Mouse (Mus musculus) neural tube, embryonic 13.5 days (tissue): ENCODE results near the gene Smyd1. TPM values are rescaled to one million over a fixed set of nuclear protein-coding genes. Genes with fewer than 3 reads are reported as not detected.

Experiments
- ATAC-seq: fragments of 200-750 bp; cut with Nextera tagmentation; 2 replicates; pipeline ENCODE4 v1.8.0; 2017; ENCODE audit warnings: low read depth, mild to moderate bottlenecking, moderate TSS enrichment, moderate library complexity
- H3K27ac ChIP-seq: fragments of 300-500 bp; sonication (generic); replicated peaks from 2 replicates; pipeline ENCODE4 v1.5.1; 2015; ENCODE audit warnings: moderate library complexity, mild to moderate bottlenecking, inconsistent platforms
- H3K27me3 ChIP-seq: fragments of 300-500 bp; sonication (generic); 2 replicates; pipeline ENCODE4 v1.6.1; 2015; ENCODE audit warnings: mild to moderate bottlenecking, inconsistent platforms
- H3K36me3 ChIP-seq: fragments of 300-500 bp; sonication (generic); 2 replicates; pipeline ENCODE4 v1.6.1; 2015; ENCODE audit warnings: mild to moderate bottlenecking, inconsistent platforms
- H3K4me1 ChIP-seq: fragments of 300-500 bp; sonication (generic); replicated peaks from 2 replicates; pipeline ENCODE4 v1.6.1; 2015; ENCODE audit warnings: inconsistent platforms
- H3K4me2 ChIP-seq: fragments of 300-500 bp; sonication (generic); 2 replicates; pipeline ENCODE4 v1.6.1; 2015; ENCODE audit warnings: inconsistent platforms, mild to moderate bottlenecking, moderate library complexity
- H3K4me3 ChIP-seq: fragments of 300-500 bp; sonication (generic); 2 replicates; pipeline ENCODE4 v1.5.1; 2015; ENCODE audit warnings: mild to moderate bottlenecking, inconsistent platforms
- H3K9ac ChIP-seq: fragments of 300-500 bp; sonication (generic); 2 replicates; pipeline ENCODE4 v1.6.1; 2015; ENCODE audit warnings: moderate library complexity, mild to moderate bottlenecking, inconsistent platforms
- H3K9me3 ChIP-seq: fragments of 300-500 bp; sonication (generic); 2 replicates; pipeline ENCODE4 v1.6.1; 2016; ENCODE audit warnings: inconsistent platforms
- WGBS: fragments of 180-500 bp; shearing (Covaris S2); methylation state at CpG from one replicate; pipeline ENCODE4 v1.1.7; 2015; 5-methylcytosine and 5-hydroxymethylcytosine counted together
- polyA plus RNA-seq: library from polyadenylated mRNA; unstranded; fragments of >200 nt; fragmentation: Nextera tagmentation; extraction: Ambion mirVana; gene quantifications from 2 replicates; pipeline ENCODE4 v1.2.1, GENCODE M21; 2015

The Smyd1 gene
- polyA plus RNA-seq, 1 experiment from 2014 or later, result 1.2 TPM

- no peak overlapping the region for H3K4me3 ChIP-seq
- H3K9ac ChIP-seq, result no peak overlapping the region
- 68% methylated on average over 6 of the region's 6 CpGs for WGBS
- H3K4me2 ChIP-seq, result no peak overlapping the region
- no peaks in the 10 kb centered on the region for H3K4me1 ChIP-seq
- no peaks in the 10 kb centered on the region for H3K36me3 ChIP-seq
- H3K27ac ChIP-seq, result no peak overlapping the region
- no peak for ATAC-seq
- no peaks in the 10 kb centered on the region for H3K9me3 ChIP-seq
- no peaks in the 10 kb centered on the region for H3K27me3 ChIP-seq
Observed at GRCm38 (mm10) chr6:71302097-71302731, 19.8 kb downstream of the Smyd1 start.

- Histone ChIP-seq H3K4me2 (no peak overlapping the region), H3K9ac (no peak overlapping the region), H3K36me3 (no peaks in the 10 kb centered on the region), H3K27me3 (no peaks in the 10 kb centered on the region), H3K4me1 (no peaks in the 10 kb centered on the region), H3K9me3 (no peaks in the 10 kb centered on the region), H3K4me3 (no peak overlapping the region), H3K27ac (no peak overlapping the region)
- ATAC-seq, result no peak
- WGBS, result 34% methylated on average over 3 of the region's 3 CpGs
Observed at GRCm38 (mm10) chr6:71298751-71299150, 23.3 kb downstream of the Smyd1 start.

- no peak for ATAC-seq
- 80% methylated on average over 2 of the region's 2 CpGs for WGBS
Observed at GRCm38 (mm10) chr6:71298051-71298450, 24.0 kb downstream of the Smyd1 start.

GRCm38 (mm10) chr6:71295303-71295702, 26.7 kb downstream of the Smyd1 start:
- Histone ChIP-seq H3K4me3 (no peak overlapping the region), H3K27ac (no peak overlapping the region), H3K36me3 (no peaks in the 10 kb centered on the region), H3K9ac (no peak overlapping the region), H3K27me3 (no peaks in the 10 kb centered on the region), H3K4me1 (no peaks in the 10 kb centered on the region), H3K4me2 (no peak overlapping the region), H3K9me3 (no peaks in the 10 kb centered on the region)
- no peak for ATAC-seq
- 77% methylated on average over 6 of the region's 6 CpGs for WGBS

More at GRCm38 (mm10) chr6:71298051-71298450, 24.0 kb downstream of the Smyd1 start:
- H3K27ac ChIP-seq, result no peak overlapping the region
- no peaks in the 10 kb centered on the region for H3K4me1 ChIP-seq
- no peaks in the 10 kb centered on the region for H3K36me3 ChIP-seq
- no peak overlapping the region for H3K9ac ChIP-seq
- H3K27me3 ChIP-seq, result no peaks in the 10 kb centered on the region
- no peak overlapping the region for H3K4me2 ChIP-seq
- H3K9me3 ChIP-seq, result no peaks in the 10 kb centered on the region
- H3K4me3 ChIP-seq, result no peak overlapping the region

GRCm38 (mm10) chr6:71293509-71293908, 28.5 kb downstream of the Smyd1 start:
- ATAC-seq, result no peak
- Histone ChIP-seq H3K36me3 (no peaks in the 10 kb centered on the region), H3K4me1 (no peaks in the 10 kb centered on the region), H3K27ac (no peak overlapping the region), H3K9ac (no peak overlapping the region), H3K4me2 (no peak overlapping the region), H3K9me3 (no peaks in the 10 kb centered on the region), H3K4me3 (no peak overlapping the region), H3K27me3 (no peaks in the 10 kb centered on the region)
- 88% methylated on average over 14 of the region's 14 CpGs for WGBS

- no peaks in the 10 kb centered on the region for H3K4me1 ChIP-seq
- no peaks in the 10 kb centered on the region for H3K27me3 ChIP-seq
- no peak overlapping the region for H3K4me3 ChIP-seq
- ATAC-seq, result no peak
- peaks cover 6% of the 10 kb centered on the region for H3K36me3 ChIP-seq
- WGBS, result 74% methylated on average over 1 of the region's 1 CpGs
- H3K27ac ChIP-seq, result no peak overlapping the region
- H3K4me2 ChIP-seq, result no peak overlapping the region
- H3K9me3 ChIP-seq, result no peaks in the 10 kb centered on the region
- no peak overlapping the region for H3K9ac ChIP-seq
Observed at GRCm38 (mm10) chr6:71279418-71279817, 42.6 kb downstream of the Smyd1 start.

- no peaks in the 10 kb centered on the region for H3K27me3 ChIP-seq
- no peak overlapping the region for H3K27ac ChIP-seq
- no peak overlapping the region for H3K4me3 ChIP-seq
- no peak for ATAC-seq
- H3K4me1 ChIP-seq, result peaks cover 18% of the 10 kb centered on the region
- no peaks in the 10 kb centered on the region for H3K9me3 ChIP-seq
- WGBS, result 95% methylated on average over 1 of the region's 1 CpGs
- H3K9ac ChIP-seq, result no peak overlapping the region
- H3K36me3 ChIP-seq, result no peaks in the 10 kb centered on the region
- no peak overlapping the region for H3K4me2 ChIP-seq
Observed at GRCm38 (mm10) chr6:71274621-71275020, 47.4 kb downstream of the Smyd1 start.

- whole genome bisulfite sequencing, result 89% methylated on average over 1 of the region's 1 CpGs
- H3K27me3 ChIP-seq, result no peaks in the 10 kb centered on the region
- no peak for ATAC-seq
- no peak overlapping the region for H3K27ac ChIP-seq
- H3K4me1 ChIP-seq, result peaks cover 18% of the 10 kb centered on the region
- no peaks in the 10 kb centered on the region for H3K36me3 ChIP-seq
- H3K4me2 ChIP-seq, result no peak overlapping the region
- H3K9me3 ChIP-seq, result no peaks in the 10 kb centered on the region
- no peak overlapping the region for H3K9ac ChIP-seq
- H3K4me3 ChIP-seq, result no peak overlapping the region
Observed at GRCm38 (mm10) chr6:71273715-71274114, 48.3 kb downstream of the Smyd1 start.

- H3K9me3 ChIP-seq, result no peaks in the 10 kb centered on the region
- H3K4me2 ChIP-seq, result peak overlapping the region; percentile 72
- peaks cover 18% of the 10 kb centered on the region for H3K4me1 ChIP-seq
- no peaks in the 10 kb centered on the region for H3K36me3 ChIP-seq
- 3% methylated on average over 11 of the region's 11 CpGs for WGBS
- peak overlapping the region; percentile 99 for H3K9ac ChIP-seq
- H3K27me3 ChIP-seq, result no peaks in the 10 kb centered on the region
- peak overlapping the region; percentile 97 for H3K27ac ChIP-seq
- H3K4me3 ChIP-seq, result peak overlapping the region; percentile 91
- ATAC-seq, result peak; percentile 5; the same call in 1 of the 2 replicates
Observed at GRCm38 (mm10) chr6:71272316-71272741, 49.7 kb downstream of the Smyd1 start.

GRCm38 (mm10) chr6:71271389-71272315, 50.4 kb downstream of the Smyd1 start, which contains the start of gene Krcc1:
TSS of gene Krcc1 (plus strand) at chr6:71271677.
- no peaks in the 10 kb centered on the region for H3K36me3 ChIP-seq
- peak within 1 kb of the TSS; percentile 91 for H3K4me3 ChIP-seq
- peaks cover 18% of the 10 kb centered on the region for H3K4me1 ChIP-seq
- H3K9ac ChIP-seq, result peak within 1 kb of the TSS; percentile 99
- WGBS, result under 1% methylated on average over 69 of the region's 84 CpGs
- H3K27ac ChIP-seq, result peak within 1 kb of the TSS; percentile 97
- H3K4me2 ChIP-seq, result peak within 1 kb of the TSS; percentile 72
- no peaks in the 10 kb centered on the region for H3K9me3 ChIP-seq
- no peaks in the 10 kb centered on the region for H3K27me3 ChIP-seq
- ATAC-seq, result peak; percentile 94

GRCm38 (mm10) chr6:71271057-71271388, 51.0 kb downstream of the Smyd1 start:
- Histone ChIP-seq H3K27me3 (no peaks in the 10 kb centered on the region), H3K4me2 (peak overlapping the region; percentile 72), H3K36me3 (no peaks in the 10 kb centered on the region), H3K9me3 (no peaks in the 10 kb centered on the region), H3K27ac (peak overlapping the region; percentile 97), H3K9ac (peak overlapping the region; percentile 65), H3K4me3 (peak overlapping the region; percentile 91), H3K4me1 (peaks cover 18% of the 10 kb centered on the region)
- 3% methylated on average over 8 of the region's 8 CpGs for WGBS
- ATAC-seq, result peak; percentile 68

- Histone ChIP-seq H3K27me3 (no peaks in the 10 kb centered on the region), H3K4me1 (peaks cover 18% of the 10 kb centered on the region), H3K4me3 (peak overlapping the region; percentile 91), H3K9me3 (no peaks in the 10 kb centered on the region), H3K4me2 (peak overlapping the region; percentile 72), H3K9ac (peak overlapping the region; percentile 65), H3K36me3 (no peaks in the 10 kb centered on the region), H3K27ac (peak overlapping the region; percentile 97)
- ATAC-seq, result peak; percentile 44
- WGBS, result 21% methylated on average over 14 of the region's 14 CpGs
Observed at GRCm38 (mm10) chr6:71270301-71271056, 51.6 kb downstream of the Smyd1 start.
